Mouse (Mus musculus): ENCODE measurements around the gene Slc1a7.

- no peak for TF ChIP-seq CTCF (IDR thresholded peaks at IDR 0.05; ENCODE audit: low read depth)
- no peak for TF ChIP-seq EP300 (IDR thresholded peaks at IDR 0.05; ENCODE audit: low read depth)
Measured at GRCm38 (mm10) chr4:107942741-107943140, 25.4 kb upstream of the Slc1a7 start.
